Mouse (Mus musculus) adrenal gland, adult (tissue): ENCODE measurements around the gene Camk2d.

Source experiments
- DNase-seq, 2 experiments: peaks; one replicate each; pipeline ENCODE4 v3.0.0; 2022 to 2023; ENCODE audit warnings: low spot score in 1 of 2; ENCODE audit not compliant: inconsistent age in 2 of 2

Gene Camk2d

DNA sequence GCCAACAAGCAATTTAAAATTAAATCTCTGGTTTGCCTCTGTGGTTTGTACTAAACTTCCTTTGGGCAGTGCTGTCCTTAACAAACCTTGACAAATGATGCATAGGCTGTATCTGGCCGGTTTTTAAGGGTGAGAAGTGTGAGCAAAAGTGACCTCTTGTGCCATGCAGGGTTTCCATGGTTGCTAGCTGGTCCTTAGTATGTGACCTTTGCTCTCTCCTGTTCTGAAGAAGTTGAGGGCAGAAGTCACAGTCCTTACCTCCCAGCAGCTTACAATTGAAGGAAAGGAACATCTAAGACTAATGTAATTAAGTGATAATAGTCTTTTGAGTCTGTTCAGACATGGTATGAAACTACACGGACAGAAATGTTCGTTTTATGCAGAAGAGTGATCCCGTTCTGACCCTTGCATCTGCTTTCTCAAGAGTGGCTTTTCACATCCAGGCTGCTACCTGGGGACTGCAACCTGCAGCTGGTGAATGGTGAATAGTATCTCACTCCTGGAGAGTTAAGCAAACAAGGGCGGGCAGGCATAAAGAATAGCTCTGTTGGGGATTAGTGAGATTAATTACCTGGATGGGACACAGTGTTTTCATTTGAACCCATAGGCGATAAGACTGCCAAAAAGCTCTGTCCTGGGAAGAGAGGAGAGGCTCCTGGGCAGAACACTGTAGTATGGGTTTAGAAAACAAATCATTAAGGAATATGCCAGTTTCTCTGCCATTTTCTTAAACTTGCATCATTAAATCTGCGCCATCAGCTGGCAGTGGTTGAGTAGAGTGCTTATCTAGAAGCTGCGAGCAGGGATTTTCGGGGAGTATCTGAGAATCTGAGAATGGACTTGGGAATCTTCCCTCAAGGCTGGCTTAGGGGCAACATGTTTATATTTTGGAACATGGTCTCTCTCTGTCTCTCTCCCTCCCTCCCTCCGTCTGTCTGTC, 47.2 kb downstream of the Camk2d start:
- peak in 1 of 2 experiments; percentile 64 for DNase-seq

DNA sequence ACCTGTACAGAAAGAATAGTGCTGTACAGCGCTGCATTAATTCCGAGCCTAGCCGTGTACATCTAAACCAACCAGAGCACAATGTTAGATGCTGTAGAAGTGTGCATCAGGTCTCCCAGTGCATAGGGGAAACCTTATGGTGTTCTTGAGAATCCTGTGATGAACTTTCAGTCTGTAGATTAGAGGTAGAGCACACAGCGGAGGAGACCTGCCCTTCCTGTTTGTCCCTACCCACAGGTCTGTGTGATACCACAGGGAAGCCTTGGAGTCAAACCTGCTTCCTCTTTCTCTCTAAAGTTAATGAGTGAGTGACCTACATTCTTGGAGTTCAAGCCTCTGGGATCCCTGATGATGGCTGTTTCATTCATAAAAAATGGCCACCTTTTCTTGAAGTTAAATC, 54.2 kb downstream of the Camk2d start:
- DNase-seq: no peak

DNA sequence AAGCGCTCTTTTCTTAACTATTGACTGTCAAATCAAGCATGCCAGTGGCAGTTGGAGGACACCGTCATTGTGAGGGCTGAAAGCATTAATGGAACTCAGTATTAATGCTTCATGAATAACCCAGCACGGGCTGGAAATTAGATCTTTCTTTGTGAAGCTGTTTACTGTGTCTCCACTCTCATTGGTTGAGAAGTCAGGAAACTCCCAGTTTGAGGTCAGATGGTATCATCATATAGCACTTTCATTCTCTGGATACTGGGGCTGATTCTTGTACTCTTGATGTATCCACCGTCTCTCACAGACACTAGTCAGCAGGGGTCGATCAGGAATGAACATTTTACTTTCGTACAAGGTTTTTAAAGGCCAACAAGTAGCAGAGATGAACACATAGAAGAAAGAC, 54.6 kb downstream of the Camk2d start:
- DNase-seq: no peak

DNA sequence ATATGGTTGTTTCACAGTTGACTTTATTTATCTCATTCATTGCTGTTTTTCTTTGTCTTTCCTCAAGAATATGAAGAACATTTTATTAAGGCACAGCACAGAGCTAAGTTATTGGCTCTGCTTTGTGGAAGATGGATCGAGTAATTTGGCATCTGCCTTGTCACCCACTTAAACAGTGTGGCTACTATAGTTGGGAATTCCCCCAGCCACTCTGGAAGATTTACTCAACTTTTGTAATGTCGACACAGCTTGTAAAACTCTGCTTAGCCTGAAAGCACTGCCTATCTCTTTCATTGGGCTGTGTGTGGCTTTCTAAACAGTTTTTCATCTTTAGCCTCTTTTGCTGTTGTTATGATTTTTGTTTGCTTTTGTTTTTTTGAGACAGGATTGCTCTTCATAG, 56.3 kb downstream of the Camk2d start:
- DNase-seq: no peak

DNA sequence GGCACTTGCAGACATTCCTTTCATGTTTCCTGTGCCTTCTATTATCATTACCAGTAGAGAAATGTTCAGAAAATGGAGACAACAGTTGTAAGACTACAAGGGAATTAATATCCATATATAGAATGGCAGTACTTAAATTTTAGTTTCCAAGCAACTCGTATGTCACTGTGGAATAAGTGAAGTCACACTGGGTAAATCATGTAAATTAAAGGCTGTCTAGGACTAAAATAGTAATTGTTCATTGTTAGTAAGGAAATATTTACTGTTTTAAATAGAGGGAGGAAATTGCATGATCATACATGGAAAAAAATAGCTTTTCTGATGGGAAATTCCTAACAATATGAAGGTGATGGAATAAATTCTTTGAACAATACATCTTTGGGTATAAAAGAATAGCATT, 57.0 kb downstream of the Camk2d start:
- no peak for DNase-seq

DNA sequence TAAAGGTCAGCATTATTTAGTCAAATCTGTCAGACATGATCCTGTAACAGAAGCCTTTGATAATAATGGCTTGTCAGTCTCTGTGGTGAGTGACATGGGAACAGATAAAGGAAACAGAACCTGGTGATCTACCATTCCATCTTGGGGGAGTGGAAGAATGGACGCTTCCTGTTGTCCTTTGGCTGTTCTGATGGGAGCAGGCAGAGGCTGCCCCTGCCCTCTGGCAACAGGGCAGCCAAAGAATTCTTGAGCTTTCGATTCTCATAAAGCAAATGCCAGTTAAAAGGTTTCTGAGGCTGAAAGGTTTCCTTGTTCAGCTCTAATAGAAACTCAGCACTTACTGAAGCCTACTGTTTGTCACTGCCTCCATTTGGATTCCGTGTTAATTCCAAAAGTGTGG, 60.1 kb downstream of the Camk2d start:
- DNase-seq: peak in 1 of 2 experiments; percentile 56

DNA sequence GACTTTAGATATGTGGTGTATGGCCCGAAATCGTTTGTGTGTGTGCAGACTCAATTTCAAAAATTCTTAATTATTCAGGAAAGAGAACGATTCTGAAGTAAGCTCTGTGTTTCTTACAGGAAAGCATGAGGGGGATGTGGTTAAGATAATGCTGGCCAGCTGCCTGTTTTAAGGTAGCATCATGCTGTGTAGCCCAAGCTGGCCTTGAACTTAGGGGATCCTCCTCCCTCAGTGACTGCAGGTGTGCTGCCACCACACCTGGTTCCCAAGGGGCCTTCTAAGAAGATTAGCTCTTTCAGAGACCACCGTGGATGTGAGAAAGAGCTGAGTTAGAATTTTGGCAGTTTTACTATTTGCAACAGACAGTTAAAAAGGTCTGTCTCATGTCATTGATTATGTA, 61.8 kb downstream of the Camk2d start:
- DNase-seq: peak in 1 of 2 experiments; percentile 25

DNA sequence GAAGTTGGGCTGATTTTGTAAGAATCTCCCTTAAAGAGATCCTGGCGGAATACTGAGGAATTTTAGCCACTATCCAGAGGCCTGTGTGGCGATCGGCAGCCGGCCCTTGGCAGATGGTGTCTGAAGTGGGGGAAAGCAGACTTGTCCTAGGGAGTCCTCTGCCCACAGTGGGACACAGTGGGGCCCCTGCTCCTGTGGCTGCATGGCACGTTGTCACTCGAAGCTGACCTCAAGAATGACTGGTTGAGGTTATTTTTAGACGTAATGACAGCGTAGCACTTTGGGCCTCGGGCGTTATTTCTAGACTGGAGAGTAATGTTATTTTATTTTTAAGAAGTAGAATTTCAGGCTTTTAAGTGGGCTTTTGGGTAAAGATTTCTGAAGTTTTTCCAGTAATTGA, 62.7 kb downstream of the Camk2d start:
- DNase-seq: peak in 1 of 2 experiments; percentile 38

DNA sequence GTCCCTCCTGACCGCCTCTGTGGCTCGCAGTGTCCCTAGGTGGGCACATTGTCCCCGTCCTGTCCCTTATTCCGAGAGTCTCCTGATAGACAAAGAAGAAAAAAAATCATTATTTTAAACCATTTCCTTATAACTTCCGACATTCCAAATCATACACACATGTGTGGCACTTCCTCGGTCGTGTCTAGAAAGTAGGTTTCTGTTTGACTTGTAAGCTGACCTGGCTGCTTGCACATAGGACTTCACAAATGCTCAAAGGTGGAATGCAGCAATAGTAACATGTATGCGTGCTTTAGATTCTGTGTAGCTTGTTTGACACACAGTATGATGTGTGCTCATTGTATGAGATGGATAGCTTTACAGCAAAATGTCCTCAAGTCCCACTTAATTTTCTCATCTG, 63.1 kb downstream of the Camk2d start:
- DNase-seq: no peak

DNA sequence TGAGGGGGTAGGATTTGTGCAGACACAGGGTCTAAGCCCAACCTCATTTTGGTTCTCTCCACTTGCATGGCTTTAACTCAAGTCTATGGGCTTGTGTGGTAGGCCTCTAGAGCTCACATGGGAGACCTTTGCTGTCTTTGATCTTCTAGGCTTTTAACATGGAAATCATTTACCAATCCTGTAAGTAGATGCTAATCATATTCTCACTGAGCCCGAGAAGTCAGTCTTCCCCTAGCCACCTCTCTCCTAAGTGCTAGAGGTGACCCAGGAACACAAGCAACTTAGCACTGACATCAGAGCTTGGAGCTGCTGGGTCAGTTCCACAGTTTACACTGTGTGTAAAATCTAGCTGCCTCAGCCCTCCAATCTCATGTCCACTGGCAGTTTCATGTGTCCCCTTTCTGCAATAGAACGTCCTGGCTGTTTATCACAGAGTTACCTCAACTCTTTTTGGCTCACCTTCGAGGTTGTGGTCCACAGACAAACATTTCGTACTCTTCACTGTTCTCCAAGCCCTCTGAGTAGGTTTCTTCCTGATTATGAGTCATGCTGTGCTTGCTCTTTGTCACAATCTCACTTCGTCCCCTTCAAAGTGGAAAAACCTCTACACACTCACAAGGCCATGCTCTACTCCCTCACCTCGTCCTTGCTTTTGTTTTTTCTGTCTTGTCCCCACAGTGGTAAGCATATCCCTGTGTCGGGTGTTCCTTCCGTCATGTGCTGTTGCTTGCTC, 63.9 kb downstream of the Camk2d start:
- peak in 1 of 2 experiments; percentile 43 for DNase-seq

DNA sequence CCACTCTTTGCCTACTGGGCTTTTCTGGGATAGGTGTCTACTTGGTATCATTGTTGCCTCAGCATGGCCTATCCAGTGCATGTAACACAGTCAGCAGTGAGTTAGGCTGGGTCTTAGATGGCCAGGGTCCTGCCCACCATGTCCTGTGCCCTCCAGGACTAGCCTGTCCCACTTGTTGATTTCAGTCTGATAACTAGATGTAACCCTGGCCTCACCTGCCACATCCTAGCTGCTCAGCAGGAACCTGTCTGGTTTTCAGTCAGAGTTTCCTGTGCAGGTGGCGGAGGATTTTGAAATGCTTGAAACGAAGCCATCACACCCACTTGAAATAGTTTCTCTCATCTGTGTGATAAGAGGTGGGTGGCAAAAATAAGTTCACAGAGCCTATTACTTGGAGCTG, 64.5 kb downstream of the Camk2d start:
- DNase-seq: peak in 1 of 2 experiments; percentile 83

DNA sequence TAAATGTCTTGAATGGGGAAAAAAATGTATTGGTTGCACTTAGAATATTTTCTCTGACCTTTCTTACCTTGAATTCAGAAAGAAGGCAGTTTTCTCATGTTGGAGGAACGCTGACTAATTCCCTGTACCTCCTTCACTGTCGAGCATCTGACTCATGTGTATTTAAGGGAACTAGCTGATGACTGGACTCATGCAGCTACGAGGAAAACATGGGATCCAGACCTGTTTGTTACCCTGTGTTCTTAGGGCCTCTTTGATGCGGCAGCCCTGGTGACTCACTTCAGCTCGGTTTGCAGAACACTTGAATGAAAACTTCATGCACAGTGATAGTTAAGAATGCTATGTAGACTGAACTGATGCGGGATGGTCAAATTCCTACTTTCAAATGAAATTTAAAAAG, 64.9 kb downstream of the Camk2d start:
- peak; percentile 78 to 83 for DNase-seq

DNA sequence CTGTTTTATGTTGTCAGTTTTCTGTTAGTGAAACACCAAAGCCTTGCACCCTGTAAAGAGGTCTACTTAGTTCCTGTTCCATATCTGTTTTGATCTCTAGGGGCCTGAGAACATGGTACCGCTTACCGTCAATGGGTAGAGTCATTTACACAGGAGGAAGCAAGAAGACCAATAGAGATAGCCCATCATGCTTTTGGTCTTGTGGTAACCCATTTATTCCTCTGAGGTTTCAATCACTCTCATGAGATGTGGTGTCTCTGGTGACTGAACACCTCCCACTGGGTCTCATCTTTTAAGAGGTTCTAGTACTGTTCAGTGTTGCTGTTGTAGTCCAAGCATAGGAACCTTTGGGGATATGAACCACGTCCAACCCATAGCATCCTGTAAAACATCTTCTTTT, 65.8 kb downstream of the Camk2d start:
- DNase-seq: no peak

DNA sequence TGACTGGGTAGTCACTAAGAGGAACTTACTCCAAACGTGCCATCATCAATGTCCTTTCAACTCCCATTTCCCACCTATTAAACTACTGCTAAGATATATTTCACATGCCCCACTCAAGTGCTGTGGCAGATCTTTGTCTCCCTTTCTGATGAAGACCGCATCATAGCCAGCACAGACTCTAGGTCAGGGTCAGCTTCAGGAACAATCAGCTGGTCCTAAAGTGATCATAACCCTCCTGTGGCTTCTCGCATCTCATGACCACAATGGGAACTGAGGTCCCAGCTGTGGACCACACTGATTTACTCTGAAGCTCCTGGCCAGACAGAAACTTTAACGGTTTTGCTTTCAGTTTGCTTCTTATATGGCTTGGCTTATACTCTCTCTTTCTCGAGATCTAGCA, 67.3 kb downstream of the Camk2d start:
- peak; percentile 55 to 85 for DNase-seq

DNA sequence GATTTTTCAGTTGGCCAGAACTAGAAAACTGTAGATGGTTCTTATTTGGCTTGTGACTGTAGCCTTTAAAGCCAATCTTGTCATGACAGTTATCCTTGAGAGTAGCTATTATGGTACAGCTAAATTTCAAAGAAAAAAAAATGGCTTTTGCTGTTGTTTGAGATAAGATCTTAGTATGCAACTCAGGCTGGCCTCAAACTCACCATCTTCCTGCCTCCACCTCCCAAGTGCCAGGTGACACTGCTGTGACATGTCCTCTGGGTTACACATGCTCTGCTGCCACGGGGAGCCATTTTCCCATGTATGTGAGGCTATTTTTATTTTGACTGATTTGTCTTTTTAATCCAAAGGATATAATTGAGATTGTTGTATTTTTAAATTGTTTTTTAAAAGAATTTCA, 69.8 kb downstream of the Camk2d start:
- DNase-seq: no peak

DNA sequence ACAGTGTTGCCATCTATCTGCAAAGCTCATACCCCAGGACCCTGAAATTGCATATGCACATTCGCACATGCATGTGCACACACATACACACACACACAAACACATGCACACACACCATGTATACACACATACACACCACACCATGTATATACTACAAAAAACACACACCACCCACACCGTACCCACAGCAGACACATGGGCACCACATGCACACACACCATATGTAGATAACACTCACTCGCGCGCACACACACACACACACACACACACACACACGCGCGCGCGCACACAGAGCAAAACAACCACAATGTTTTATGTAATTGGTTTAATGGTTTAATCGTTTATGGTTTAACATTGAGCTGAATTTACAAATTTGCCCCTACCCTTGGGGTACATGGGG, 70.9 kb downstream of the Camk2d start:
- no peak for DNase-seq

DNA sequence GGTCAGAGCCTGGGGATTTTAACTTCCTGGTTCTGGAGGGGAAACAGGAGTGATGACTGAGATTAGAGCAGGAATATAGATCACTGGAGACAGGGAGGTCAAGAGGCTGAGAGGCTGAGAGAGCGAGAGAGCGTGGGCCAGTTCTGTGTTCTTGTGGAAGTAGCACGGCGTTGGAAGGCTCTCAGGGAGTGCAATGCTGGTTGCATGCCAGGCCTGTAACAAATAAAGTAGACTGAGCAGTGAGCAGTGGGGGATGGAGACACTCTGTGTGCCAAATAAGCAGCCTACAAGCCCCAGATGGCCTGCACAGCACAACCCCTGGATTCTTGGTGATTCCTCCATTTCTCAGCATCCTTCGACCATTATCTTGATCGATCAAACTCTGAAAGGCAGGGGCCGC, 71.3 kb downstream of the Camk2d start:
- peak; percentile 64 to 81 for DNase-seq

DNA sequence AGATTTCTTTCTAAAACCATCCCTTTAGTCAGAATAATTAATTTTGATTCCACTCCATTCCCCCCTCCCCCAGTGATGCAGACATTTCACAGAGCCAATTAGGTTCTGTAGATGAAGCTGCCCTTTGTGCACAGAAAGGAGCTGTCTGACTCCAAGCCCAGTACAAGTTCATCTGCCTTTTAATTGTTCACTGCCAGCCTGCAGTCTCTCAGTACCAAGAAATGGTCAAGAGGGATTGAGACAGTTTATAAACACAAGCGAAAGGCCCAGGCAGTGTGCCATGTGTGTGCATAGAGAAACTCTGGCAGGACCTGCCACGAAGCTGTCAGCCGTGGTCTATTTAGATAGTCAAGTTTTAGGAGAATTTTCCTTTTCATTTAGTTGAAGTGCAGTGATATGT, 72.0 kb downstream of the Camk2d start:
- DNase-seq: peak in 1 of 2 experiments; percentile 67

DNA sequence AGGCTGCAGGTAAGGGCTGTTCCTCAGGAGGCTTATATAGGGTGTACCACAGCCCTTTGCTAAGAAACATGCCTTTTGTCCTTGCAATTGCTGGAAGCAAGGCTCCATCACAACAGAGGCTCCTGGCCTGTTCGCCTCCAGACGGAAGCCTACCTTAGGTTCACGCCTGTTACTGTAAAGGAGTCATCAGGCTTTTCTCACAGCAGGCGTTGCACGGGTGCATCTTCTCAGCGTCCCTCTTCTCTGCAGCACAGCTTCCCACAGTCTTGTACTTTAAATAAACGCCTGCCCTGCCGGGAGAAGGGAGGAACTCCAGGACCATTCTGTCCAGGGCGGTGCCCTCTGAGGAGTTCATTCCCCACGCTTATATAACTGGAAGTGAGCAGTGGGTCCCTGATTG, 72.6 kb downstream of the Camk2d start:
- DNase-seq: no peak

DNA sequence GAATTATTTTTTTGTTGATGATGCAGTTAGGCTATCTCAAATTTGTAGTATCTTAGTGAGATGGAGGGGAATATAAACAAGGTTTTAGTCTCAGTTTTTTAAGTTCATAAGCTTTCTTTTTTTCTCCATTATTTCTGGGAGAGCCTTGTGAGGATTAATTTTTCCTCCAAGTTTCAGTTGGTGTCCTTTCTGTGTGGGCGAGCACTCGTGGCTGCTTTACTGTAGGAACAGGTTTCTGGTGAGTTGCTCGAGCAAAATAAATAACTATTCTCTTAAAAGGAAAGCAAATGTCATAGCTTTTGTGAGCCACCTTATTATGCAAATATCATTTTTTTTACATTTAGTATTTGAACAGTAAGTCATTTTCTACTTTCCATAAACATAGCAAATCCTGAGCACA, 74.3 kb downstream of the Camk2d start:
- no peak for DNase-seq

DNA sequence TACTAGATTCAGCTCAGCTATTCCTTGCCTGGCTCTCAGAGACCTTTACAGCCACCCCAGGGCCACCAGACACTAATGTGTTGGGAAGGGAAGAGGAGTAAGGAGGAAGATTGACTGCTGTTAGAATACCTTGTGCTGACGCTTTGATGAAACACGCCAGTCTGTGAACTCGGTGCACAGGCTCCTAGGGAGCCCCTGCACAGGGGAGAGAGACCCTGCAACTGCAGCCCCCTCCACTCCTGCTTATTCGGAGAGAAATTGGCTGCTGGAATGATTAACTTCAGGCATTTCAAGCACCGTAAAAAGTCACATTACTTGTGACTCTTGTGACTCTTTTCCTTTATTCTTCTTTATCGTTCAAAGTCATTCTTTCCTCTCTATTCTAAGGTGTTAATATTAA, 75.2 kb downstream of the Camk2d start:
- no peak for DNase-seq

DNA sequence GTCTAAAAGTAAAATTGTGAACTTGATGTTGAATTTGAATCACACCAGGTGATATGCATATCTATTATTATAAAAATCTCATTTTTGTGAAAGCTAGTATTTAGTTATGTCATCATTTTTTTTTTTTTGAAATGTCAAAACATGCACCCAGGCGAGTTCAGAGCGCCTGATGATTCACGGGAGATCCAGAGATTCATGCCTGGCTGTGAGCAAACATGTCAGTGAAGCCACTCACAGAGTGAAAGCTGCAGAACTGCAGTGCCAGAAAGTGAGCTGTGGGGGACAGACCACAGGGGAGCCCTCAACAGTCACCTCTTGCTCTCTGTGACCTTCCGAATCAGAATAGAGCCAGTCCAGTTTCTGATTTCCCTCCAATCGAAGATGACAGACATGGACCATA, 84.9 kb downstream of the Camk2d start:
- DNase-seq: peak in 1 of 2 experiments; percentile 57
